Mouse (Mus musculus) lung, postnatal 0 days (tissue): ENCODE measurements at regions not wholly inside any gene's neighbourhood (a gene's known extent, or its start where the extent isn't known, plus 50 kb on each side); places are given as distances from the start of the nearest gene placed in this dataset.

Source experiments
- ATAC-seq: fragments of 200-750 bp; cut with Nextera tagmentation; 2 replicates; pipeline ENCODE4 v1.8.0; 2017; ENCODE audit warnings: moderate library complexity
- DNase-seq: peaks from one replicate; pipeline ENCODE4 v3.0.0-alpha.2; 2016; ENCODE audit warnings: low spot score
- H3K27ac ChIP-seq: fragments of 300-500 bp; sonication (generic); 2 replicates; pipeline ENCODE4 v1.5.1; 2014; ENCODE audit warnings: antibody characterized with exemption, mild to moderate bottlenecking, low read length, mixed read lengths
- H3K27me3 ChIP-seq: fragments of 300-500 bp; sonication (generic); replicated peaks from 2 replicates; pipeline ENCODE4 v1.6.1; 2014; ENCODE audit warnings: low read length, mixed read lengths; ENCODE audit not compliant: insufficient read depth
- H3K36me3 ChIP-seq: fragments of 300-500 bp; sonication (generic); 2 replicates; pipeline ENCODE4 v1.6.1; 2014; ENCODE audit warnings: low read length, mixed read lengths; ENCODE audit not compliant: insufficient read depth
- H3K4me1 ChIP-seq: fragments of 300-500 bp; sonication (generic); 2 replicates; pipeline ENCODE4 v1.6.1; 2014; ENCODE audit warnings: antibody characterized with exemption, low read depth, low read length, mixed read lengths; ENCODE audit not compliant: insufficient read depth
- H3K4me2 ChIP-seq: fragments of 300-500 bp; sonication (generic); replicated peaks from 2 replicates; pipeline ENCODE4 v1.6.1; 2014; ENCODE audit warnings: low read depth, mild to moderate bottlenecking, low read length, moderate library complexity, mixed read lengths
- H3K4me3 ChIP-seq: fragments of 300-500 bp; sonication (generic); 2 replicates; pipeline ENCODE4 v1.5.1; 2014; ENCODE audit warnings: low read depth, low read length
- H3K9ac ChIP-seq: fragments of 300-500 bp; sonication (generic); replicated peaks from 2 replicates; pipeline ENCODE4 v1.6.1; 2014; ENCODE audit warnings: low read depth, mild to moderate bottlenecking
- H3K9me3 ChIP-seq: fragments of 300-500 bp; sonication (generic); 2 replicates; pipeline ENCODE4 v1.6.1; 2016; ENCODE audit warnings: low read length, mixed read lengths
- CTCF ChIP-seq: IDR thresholded peaks from 2 replicates; pipeline ENCODE4 v1.5.1; 2016; ENCODE audit warnings: antibody characterized with exemption, mild to moderate bottlenecking
- EP300 ChIP-seq: IDR thresholded peaks from 2 replicates; pipeline ENCODE4 v1.6.1; 2016; ENCODE audit warnings: antibody characterized with exemption, mild to moderate bottlenecking, control low read depth
- WGBS: fragments of 180-500 bp; shearing (Covaris S2); extraction: QIAGEN DNeasy Blood & Tissue Kit; methylation state at CpG from one replicate; pipeline ENCODE4 v1.1.7; 2014; 5-methylcytosine and 5-hydroxymethylcytosine counted together

- no peaks in the 10 kb centered on the region for H3K27me3 ChIP-seq
- ATAC-seq (no peak), DNase-seq (no peak)
- TF ChIP-seq CTCF (no peak), EP300 (no peak)
- H3K4me3 ChIP-seq: no peak overlapping the region
- WGBS: 41% methylated on average over 3 of the region's 3 CpGs
- H3K9ac ChIP-seq: no peak overlapping the region
- H3K36me3 ChIP-seq: no peaks in the 10 kb centered on the region
- H3K4me2 ChIP-seq: no peak overlapping the region
- H3K4me1 ChIP-seq: no peaks in the 10 kb centered on the region
- H3K9me3 ChIP-seq: no peaks in the 10 kb centered on the region
- no peak overlapping the region for H3K27ac ChIP-seq
Observed at GRCm38 (mm10) chr16:69979813-69980527, 116.4 kb upstream of the Speer2 start.

- TF ChIP-seq EP300 (no peak), CTCF (no peak)
- Histone ChIP-seq H3K4me1 (no peaks in the 10 kb centered on the region), H3K4me2 (no peak overlapping the region), H3K4me3 (no peak overlapping the region), H3K9ac (no peak overlapping the region), H3K27ac (no peak overlapping the region), H3K27me3 (no peaks in the 10 kb centered on the region), H3K36me3 (no peaks in the 10 kb centered on the region), H3K9me3 (no peaks in the 10 kb centered on the region)
- ATAC-seq (no peak), DNase-seq (no peak)
- 64% methylated on average over 5 of the region's 5 CpGs for WGBS
Observed at GRCm38 (mm10) chr16:69984320-69984719, 120.8 kb upstream of the Speer2 start.

GRCm38 (mm10) chr16:69991907-69992470 lies 128.4 kb upstream of the Speer2 start:
- Histone ChIP-seq H3K27me3 (no peaks in the 10 kb centered on the region), H3K4me2 (no peak overlapping the region), H3K4me3 (no peak overlapping the region), H3K27ac (no peak overlapping the region), H3K36me3 (no peaks in the 10 kb centered on the region), H3K9me3 (no peaks in the 10 kb centered on the region), H3K4me1 (no peaks in the 10 kb centered on the region), H3K9ac (no peak overlapping the region)
- DNase-seq: no peak
- 72% methylated on average over 3 of the region's 3 CpGs for WGBS
- no peak for TF ChIP-seq CTCF
- TF ChIP-seq EP300: no peak
- ATAC-seq: no peak

- H3K9me3 ChIP-seq: no peaks in the 10 kb centered on the region
- ATAC-seq (no peak), DNase-seq (no peak)
- no peaks in the 10 kb centered on the region for H3K4me1 ChIP-seq
- no peak overlapping the region for H3K9ac ChIP-seq
- H3K4me3 ChIP-seq: no peak overlapping the region
- no peaks in the 10 kb centered on the region for H3K27me3 ChIP-seq
- H3K4me2 ChIP-seq: no peak overlapping the region
- 62% methylated on average over 4 of the region's 4 CpGs for WGBS
- H3K27ac ChIP-seq: no peak overlapping the region
- no peaks in the 10 kb centered on the region for H3K36me3 ChIP-seq
- no peak for TF ChIP-seq CTCF
- TF ChIP-seq EP300: no peak
Observed at GRCm38 (mm10) chr16:69992715-69993114, 129.2 kb upstream of the Speer2 start.

- no peak for DNase-seq
- Histone ChIP-seq H3K4me2 (no peak overlapping the region), H3K4me1 (no peaks in the 10 kb centered on the region), H3K27ac (no peak overlapping the region), H3K36me3 (no peaks in the 10 kb centered on the region), H3K4me3 (no peak overlapping the region), H3K9me3 (no peaks in the 10 kb centered on the region), H3K9ac (no peak overlapping the region), H3K27me3 (no peaks in the 10 kb centered on the region)
- ATAC-seq: no peak
- 70% methylated on average over 2 of the region's 2 CpGs for WGBS
- TF ChIP-seq EP300 (no peak), CTCF (no peak)
Observed at GRCm38 (mm10) chr16:70006863-70007262, 143.3 kb upstream of the Speer2 start.

GRCm38 (mm10) chr16:70016980-70017379 lies 153.4 kb upstream of the Speer2 start:
- DNase-seq: no peak
- 83% methylated on average over 1 of the region's 1 CpGs for WGBS
- Histone ChIP-seq H3K9me3 (no peaks in the 10 kb centered on the region), H3K4me1 (no peaks in the 10 kb centered on the region), H3K9ac (no peak overlapping the region), H3K27ac (no peak overlapping the region), H3K36me3 (no peaks in the 10 kb centered on the region), H3K27me3 (no peaks in the 10 kb centered on the region), H3K4me3 (no peak overlapping the region), H3K4me2 (no peak overlapping the region)
- no peak for TF ChIP-seq CTCF
- TF ChIP-seq EP300: no peak
- ATAC-seq: no peak
